Mouse (Mus musculus): ENCODE measurements around the gene Nppa.

GRCm38 (mm10) chr4:148008412-148008811, 7.9 kb downstream of the Nppa start:
- no peak for TF ChIP-seq GATA1 (IDR thresholded peaks at IDR 0.05; ENCODE audit: borderline replicate concordance, low read length)
- no peak for TF ChIP-seq FLI1 (IDR thresholded peaks at IDR 0.05; ENCODE audit: low read length)
